Mouse (Mus musculus) lung, postnatal 0 days (tissue): ENCODE measurements at regions not wholly inside any gene's neighbourhood (a gene's known extent, or its start where the extent isn't known, plus 50 kb on each side); places are given as distances from the start of the nearest gene placed in this dataset.

Experiments used
- CTCF ChIP-seq: IDR thresholded peaks from 2 replicates; pipeline ENCODE4 v1.5.1; 2016; ENCODE audit warnings: antibody characterized with exemption, mild to moderate bottlenecking
- EP300 ChIP-seq: IDR thresholded peaks from 2 replicates; pipeline ENCODE4 v1.6.1; 2016; ENCODE audit warnings: antibody characterized with exemption, mild to moderate bottlenecking, control low read depth

GRCm38 (mm10) chr15:43764606-43765005, 3630.4 kb downstream of the 9330182O14Rik start:
- TF ChIP-seq CTCF (no peak), EP300 (no peak)
